Mouse (Mus musculus): ENCODE data around the gene Pola2. TPM values are rescaled to one million over a fixed set of nuclear protein-coding genes. Genes with fewer than 3 reads are reported as not detected.

The Pola2 gene
- polyA plus RNA-seq, 1 experiment: 45.1 TPM

DNA sequence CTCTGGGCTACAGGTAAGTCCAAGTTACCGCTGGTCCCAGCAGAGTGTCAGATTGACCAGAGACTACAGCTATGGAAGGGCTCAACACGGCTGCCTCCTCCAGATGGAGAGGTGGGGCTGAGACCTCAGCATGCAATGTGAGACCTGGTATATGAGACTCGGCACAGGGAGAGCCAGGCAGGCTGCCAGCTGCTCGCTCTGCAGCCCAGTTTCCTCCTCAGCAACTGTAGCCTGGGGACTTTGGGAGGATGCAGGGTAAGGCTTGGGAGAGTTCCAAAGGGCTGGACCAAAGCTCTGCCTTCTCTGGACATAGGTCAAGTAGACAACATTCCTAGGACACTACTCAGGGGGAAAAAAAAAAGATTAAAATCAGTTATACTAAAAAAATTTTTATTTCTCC, 23.8 kb downstream of the Pola2 start:
- H3K36me3 ChIP-seq (ENCODE audit: control insufficient read depth, insufficient read depth): peaks cover 31% of the 10 kb centered on the region
- H3ac ChIP-seq (ENCODE audit: control insufficient read depth, insufficient read length, low read depth): peak overlapping the region; percentile 34
- no peaks in the 10 kb centered on the region for H3K79me3 ChIP-seq (ENCODE audit: low read depth)
- no peaks in the 10 kb centered on the region for H3K27me3 ChIP-seq (ENCODE audit: control insufficient read depth, insufficient read depth, insufficient read length)
- no peak for TF ChIP-seq FOSL1 (IDR thresholded peaks at IDR 0.05; ENCODE audit: insufficient read depth, low read length, poor library complexity, severe bottlenecking)
- peak; percentile 9 for TF ChIP-seq MAX (IDR thresholded peaks at IDR 0.05)
- TF ChIP-seq CTCF (IDR thresholded peaks at IDR 0.05; ENCODE audit: control insufficient read depth, insufficient read depth, insufficient read length): no peak
- TF ChIP-seq USF1 (IDR thresholded peaks at IDR 0.05; ENCODE audit: low read depth): no peak
- no peak for TF ChIP-seq MYOG (IDR thresholded peaks at IDR 0.05; ENCODE audit: control insufficient read depth, extremely low read depth, insufficient read length)
- peak; percentile 34 for TF ChIP-seq MYOD1 (IDR thresholded peaks at IDR 0.05; ENCODE audit: control insufficient read depth, insufficient read length, low read depth)
- TF ChIP-seq CEBPB (IDR thresholded peaks at IDR 0.05; ENCODE audit: low read depth): no peak
- H3K79me2 ChIP-seq (ENCODE audit: control insufficient read depth, insufficient read depth): no peaks in the 10 kb centered on the region
- no peak overlapping the region for H3K4me3 ChIP-seq (ENCODE audit: insufficient read depth, poor library complexity, severe bottlenecking)

DNA sequence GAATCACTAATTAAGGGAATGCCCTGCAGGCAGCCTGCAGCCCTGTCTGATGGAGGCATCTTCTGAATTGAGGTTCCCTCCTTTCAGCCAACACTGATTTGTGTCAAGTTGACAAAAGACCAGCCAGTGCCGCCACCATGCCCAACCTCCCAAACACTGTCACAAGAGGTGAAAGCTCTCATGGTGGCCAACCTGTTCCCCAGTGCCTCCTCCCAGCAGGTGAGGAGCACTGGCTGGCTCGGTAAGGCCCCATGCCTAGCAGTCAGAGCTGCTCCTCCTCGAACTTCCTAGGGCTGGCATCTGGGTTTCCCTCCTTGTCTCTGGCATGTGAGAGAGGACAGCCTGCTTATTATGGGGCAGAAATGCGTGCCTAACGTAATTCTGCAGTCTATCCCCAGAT, 24.3 kb downstream of the Pola2 start:
- no peaks in the 10 kb centered on the region for H3K79me2 ChIP-seq (ENCODE audit: control insufficient read depth, insufficient read depth)
- H3ac ChIP-seq (ENCODE audit: control insufficient read depth, insufficient read length, low read depth): peak overlapping the region; percentile 34
- no peak for TF ChIP-seq MYOD1 (IDR thresholded peaks at IDR 0.05; ENCODE audit: control insufficient read depth, insufficient read length, low read depth)
- no peak for TF ChIP-seq FOSL1 (IDR thresholded peaks at IDR 0.05; ENCODE audit: insufficient read depth, low read length, poor library complexity, severe bottlenecking)
- TF ChIP-seq CEBPB (IDR thresholded peaks at IDR 0.05; ENCODE audit: low read depth): no peak
- no peak for TF ChIP-seq CTCF (IDR thresholded peaks at IDR 0.05; ENCODE audit: control insufficient read depth, insufficient read depth, insufficient read length)
- no peak for TF ChIP-seq MYOG (IDR thresholded peaks at IDR 0.05; ENCODE audit: control insufficient read depth, extremely low read depth, insufficient read length)
- TF ChIP-seq MAX (IDR thresholded peaks at IDR 0.05): no peak
- no peak for TF ChIP-seq USF1 (IDR thresholded peaks at IDR 0.05; ENCODE audit: low read depth)
- H3K36me3 ChIP-seq (ENCODE audit: control insufficient read depth, insufficient read depth): peaks cover 31% of the 10 kb centered on the region
- no peak overlapping the region for H3K4me3 ChIP-seq (ENCODE audit: insufficient read depth, poor library complexity, severe bottlenecking)
- no peaks in the 10 kb centered on the region for H3K79me3 ChIP-seq (ENCODE audit: low read depth)
- H3K27me3 ChIP-seq (ENCODE audit: control insufficient read depth, insufficient read depth, insufficient read length): no peaks in the 10 kb centered on the region

GRCm38 (mm10) chr19:5938516-5938915, 25.5 kb downstream of the Pola2 start:
- no peak overlapping the region for H3ac ChIP-seq (ENCODE audit: control insufficient read depth, insufficient read length, low read depth)
- no peaks in the 10 kb centered on the region for H3K79me3 ChIP-seq (ENCODE audit: low read depth)
- H3K27me3 ChIP-seq (ENCODE audit: control insufficient read depth, insufficient read depth, insufficient read length): no peaks in the 10 kb centered on the region
- no peak overlapping the region for H3K4me3 ChIP-seq (ENCODE audit: insufficient read depth, poor library complexity, severe bottlenecking)
- peaks cover 26% of the 10 kb centered on the region for H3K36me3 ChIP-seq (ENCODE audit: control insufficient read depth, insufficient read depth)
- TF ChIP-seq USF1 (IDR thresholded peaks at IDR 0.05; ENCODE audit: low read depth): no peak
- TF ChIP-seq MYOG (IDR thresholded peaks at IDR 0.05; ENCODE audit: control insufficient read depth, extremely low read depth, insufficient read length): no peak
- TF ChIP-seq CTCF (IDR thresholded peaks at IDR 0.05; ENCODE audit: control insufficient read depth, insufficient read depth, insufficient read length): no peak
- no peak for TF ChIP-seq FOSL1 (IDR thresholded peaks at IDR 0.05; ENCODE audit: insufficient read depth, low read length, poor library complexity, severe bottlenecking)
- TF ChIP-seq MAX (IDR thresholded peaks at IDR 0.05): no peak
- no peak for TF ChIP-seq CEBPB (IDR thresholded peaks at IDR 0.05; ENCODE audit: low read depth)
- TF ChIP-seq MYOD1 (IDR thresholded peaks at IDR 0.05; ENCODE audit: control insufficient read depth, insufficient read length, low read depth): no peak
- no peaks in the 10 kb centered on the region for H3K79me2 ChIP-seq (ENCODE audit: control insufficient read depth, insufficient read depth)

DNA sequence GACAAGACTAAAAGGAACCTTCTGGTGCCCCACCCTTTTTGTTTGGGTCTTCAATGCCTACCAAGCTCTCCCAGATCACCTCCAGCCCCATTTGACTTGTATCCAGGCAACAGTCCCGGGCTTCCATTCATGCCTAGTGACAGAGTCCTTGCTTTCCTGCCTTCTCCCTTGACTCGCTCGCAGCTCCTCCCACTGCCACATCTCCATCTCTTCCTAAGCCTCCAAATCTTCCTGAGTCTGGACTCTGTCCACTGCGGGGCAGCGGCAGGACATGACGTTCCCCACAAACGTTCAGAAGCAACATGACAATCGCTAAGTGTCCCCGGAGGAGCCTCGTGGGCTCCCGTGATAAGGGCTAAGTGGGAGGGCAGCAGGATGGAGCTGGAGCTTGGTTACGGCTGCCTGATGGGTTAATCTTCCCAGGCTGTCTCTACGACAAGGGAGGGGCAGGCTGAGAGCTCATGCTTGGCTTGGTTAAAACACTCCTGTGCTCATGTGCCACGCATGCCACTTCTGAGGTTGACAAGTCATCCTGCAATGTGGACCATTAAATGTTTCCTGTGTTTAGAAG, 26.1 kb downstream of the Pola2 start:
- Histone ChIP-seq H3ac (ENCODE audit: control insufficient read depth, insufficient read length, low read depth) (no peak overlapping the region), H3K36me3 (ENCODE audit: control insufficient read depth, insufficient read depth) (peaks cover 24% of the 10 kb centered on the region), H3K4me3 (ENCODE audit: insufficient read depth, poor library complexity, severe bottlenecking) (no peak overlapping the region), H3K27me3 (ENCODE audit: control insufficient read depth, insufficient read depth, insufficient read length) (no peaks in the 10 kb centered on the region), H3K79me3 (ENCODE audit: low read depth) (no peaks in the 10 kb centered on the region), H3K79me2 (ENCODE audit: control insufficient read depth, insufficient read depth) (no peaks in the 10 kb centered on the region)
- TF ChIP-seq MYOG (IDR thresholded peaks at IDR 0.05; ENCODE audit: control insufficient read depth, extremely low read depth, insufficient read length) (no peak), CTCF (IDR thresholded peaks at IDR 0.05; ENCODE audit: control insufficient read depth, insufficient read depth, insufficient read length) (no peak), CEBPB (IDR thresholded peaks at IDR 0.05; ENCODE audit: low read depth) (no peak), MAX (IDR thresholded peaks at IDR 0.05) (no peak), USF1 (IDR thresholded peaks at IDR 0.05; ENCODE audit: low read depth) (no peak), MYOD1 (IDR thresholded peaks at IDR 0.05; ENCODE audit: control insufficient read depth, insufficient read length, low read depth) (no peak), FOSL1 (IDR thresholded peaks at IDR 0.05; ENCODE audit: insufficient read depth, low read length, poor library complexity, severe bottlenecking) (no peak)

- Histone ChIP-seq H3ac (ENCODE audit: control insufficient read depth, insufficient read length, low read depth) (no peak overlapping the region), H3K4me3 (ENCODE audit: insufficient read depth, poor library complexity, severe bottlenecking) (no peak overlapping the region), H3K36me3 (ENCODE audit: control insufficient read depth, insufficient read depth) (peaks cover 17% of the 10 kb centered on the region), H3K79me3 (ENCODE audit: low read depth) (no peaks in the 10 kb centered on the region), H3K79me2 (ENCODE audit: control insufficient read depth, insufficient read depth) (no peaks in the 10 kb centered on the region), H3K27me3 (ENCODE audit: control insufficient read depth, insufficient read depth, insufficient read length) (no peaks in the 10 kb centered on the region)
- TF ChIP-seq MYOG (IDR thresholded peaks at IDR 0.05; ENCODE audit: control insufficient read depth, extremely low read depth, insufficient read length): no peak
- TF ChIP-seq USF1 (IDR thresholded peaks at IDR 0.05; ENCODE audit: low read depth): no peak
- no peak for TF ChIP-seq MAX (IDR thresholded peaks at IDR 0.05)
- no peak for TF ChIP-seq MYOD1 (IDR thresholded peaks at IDR 0.05; ENCODE audit: control insufficient read depth, insufficient read length, low read depth)
- no peak for TF ChIP-seq CTCF (IDR thresholded peaks at IDR 0.05; ENCODE audit: control insufficient read depth, insufficient read depth, insufficient read length)
- no peak for TF ChIP-seq FOSL1 (IDR thresholded peaks at IDR 0.05; ENCODE audit: insufficient read depth, low read length, poor library complexity, severe bottlenecking)
- TF ChIP-seq CEBPB (IDR thresholded peaks at IDR 0.05; ENCODE audit: low read depth): no peak
Observed at GRCm38 (mm10) chr19:5937095-5937835, 26.7 kb downstream of the Pola2 start.
